Mouse (Mus musculus): ENCODE measurements around the gene Lrba. TPM values are rescaled to one million over a fixed set of nuclear protein-coding genes. Genes with fewer than 3 reads are reported as not detected.

Lrba gene
- total RNA-seq, 2 experiments from 2014 or later, result 18.4 to 19.3 TPM

- intact Hi-C loops (cut with DNase I), result no loop called here
Measured at GRCm38 (mm10) chr3:86711530-86711929, 487.1 kb downstream of the Lrba start.

GRCm38 (mm10) chr3:86712758-86713157 is 488.3 kb downstream of the Lrba start:
- intact Hi-C loops (cut with DNase I), result no loop called here
- DNase-seq (ENCODE audit: extremely low spot score in 1 of 2, low spot score in 2 of 2), result no peak

More at GRCm38 (mm10) chr3:86711530-86711929, 487.1 kb downstream of the Lrba start:
- no peak for DNase-seq (ENCODE audit: extremely low spot score in 1 of 2, low spot score in 2 of 2)

- no peak for DNase-seq (ENCODE audit: extremely low spot score in 1 of 2, low spot score in 2 of 2)
- intact Hi-C loops (cut with DNase I), result no loop called here
Measured at GRCm38 (mm10) chr3:86714446-86714845, 490.0 kb downstream of the Lrba start.

- intact Hi-C loops (cut with DNase I), result no loop called here
- no peak for DNase-seq (ENCODE audit: extremely low spot score in 1 of 2, low spot score in 2 of 2)
Measured at GRCm38 (mm10) chr3:86723415-86724298, 499.2 kb downstream of the Lrba start.

- DNase-seq (ENCODE audit: extremely low spot score in 1 of 2, low spot score in 2 of 2), result no peak
- intact Hi-C loops (cut with DNase I), result no loop called here
Measured at GRCm38 (mm10) chr3:86725113-86725512, 500.6 kb downstream of the Lrba start.

GRCm38 (mm10) chr3:86738831-86739230 is 514.4 kb downstream of the Lrba start:
- intact Hi-C loops (cut with DNase I), result no loop called here
- no peak for DNase-seq (ENCODE audit: extremely low spot score in 1 of 2, low spot score in 2 of 2)

- intact Hi-C loops (cut with DNase I), result no loop called here
- DNase-seq (ENCODE audit: extremely low spot score in 1 of 2, low spot score in 2 of 2), result no peak
Measured at GRCm38 (mm10) chr3:86739745-86740144, 515.3 kb downstream of the Lrba start.

GRCm38 (mm10) chr3:86745348-86745747 is 520.9 kb downstream of the Lrba start:
- intact Hi-C loops (cut with DNase I), result no loop called here
- no peak for DNase-seq (ENCODE audit: extremely low spot score in 1 of 2, low spot score in 2 of 2)

- DNase-seq (ENCODE audit: extremely low spot score in 1 of 2, low spot score in 2 of 2), result no peak
- intact Hi-C loops (cut with DNase I), result no loop called here
Measured at GRCm38 (mm10) chr3:86745769-86746512, 521.5 kb downstream of the Lrba start.

GRCm38 (mm10) chr3:86750652-86751051 is 526.2 kb downstream of the Lrba start:
- intact Hi-C loops (cut with DNase I), result loop anchor here (10.0 kb wide), 1 partner anchor 206 kb away; the partner anchor contains the start of gene Mab21l2
- no peak for DNase-seq (ENCODE audit: extremely low spot score in 1 of 2, low spot score in 2 of 2)

GRCm38 (mm10) chr3:86754178-86754577 is 529.7 kb downstream of the Lrba start:
- intact Hi-C loops (cut with DNase I), result loop anchor here (10.0 kb wide), 1 partner anchor 209 kb away; the partner anchor contains the start of gene Mab21l2

GRCm38 (mm10) chr3:86754595-86755557 is 530.4 kb downstream of the Lrba start:
- intact Hi-C loops (cut with DNase I), result loop anchor here (10.0 kb wide), 1 partner anchor 210 kb away; the partner anchor contains the start of gene Mab21l2
- no peak for DNase-seq (ENCODE audit: extremely low spot score in 1 of 2, low spot score in 2 of 2)

More at GRCm38 (mm10) chr3:86754178-86754577, 529.7 kb downstream of the Lrba start:
- no peak for DNase-seq (ENCODE audit: extremely low spot score in 1 of 2, low spot score in 2 of 2)

- no peak for DNase-seq (ENCODE audit: extremely low spot score in 1 of 2, low spot score in 2 of 2)
- intact Hi-C loops (cut with DNase I), result loop anchor here (10.0 kb wide), 1 partner anchor 212 kb away; the partner anchor contains the start of gene Mab21l2
Measured at GRCm38 (mm10) chr3:86756548-86756947, 532.1 kb downstream of the Lrba start.

GRCm38 (mm10) chr3:86758727-86759126 is 534.2 kb downstream of the Lrba start:
- DNase-seq (ENCODE audit: extremely low spot score in 1 of 2, low spot score in 2 of 2), result no peak
- intact Hi-C loops (cut with DNase I), result loop anchor here (10.0 kb wide), 1 partner anchor 214 kb away; the partner anchor contains the start of gene Mab21l2

GRCm38 (mm10) chr3:86759383-86759782 is 534.9 kb downstream of the Lrba start:
- intact Hi-C loops (cut with DNase I), result loop anchor here (10.0 kb wide), 1 partner anchor 215 kb away; the partner anchor contains the start of gene Mab21l2

GRCm38 (mm10) chr3:86759834-86760233 is 535.4 kb downstream of the Lrba start:
- intact Hi-C loops (cut with DNase I), result loop anchor here (10.0 kb wide), 2 partner anchors 215 to 435 kb away; partner anchors contain the start of gene Mab21l2
- DNase-seq (ENCODE audit: extremely low spot score in 1 of 2, low spot score in 2 of 2), result no peak

More at GRCm38 (mm10) chr3:86759383-86759782, 534.9 kb downstream of the Lrba start:
- no peak for DNase-seq (ENCODE audit: extremely low spot score in 1 of 2, low spot score in 2 of 2)

GRCm38 (mm10) chr3:86760474-86760873 is 536.0 kb downstream of the Lrba start:
- intact Hi-C loops (cut with DNase I), result loop anchor here (10.0 kb wide), 1 partner anchor 436 kb away; no protein-coding TSS in a partner anchor

More at GRCm38 (mm10) chr3:86760474-86760873, 536.0 kb downstream of the Lrba start:
- DNase-seq (ENCODE audit: extremely low spot score in 1 of 2, low spot score in 2 of 2), result no peak
